Mouse (Mus musculus) cerebellum, adult 11-12 months (tissue): ENCODE measurements around the gene Gm12184.
A peak's percentile ranks its signal among the peaks of the same experiment; 100 is the strongest.
"Not testable (repeated sequence)": the region's sequence is repeated elsewhere in the genome, so short reads cannot be mapped to it uniquely, and the experiment has no call there.

ENCODE experiments used
- DNase-seq: peaks from one replicate; pipeline ENCODE4 v3.0.0; 2022

Gene Gm12184

DNA sequence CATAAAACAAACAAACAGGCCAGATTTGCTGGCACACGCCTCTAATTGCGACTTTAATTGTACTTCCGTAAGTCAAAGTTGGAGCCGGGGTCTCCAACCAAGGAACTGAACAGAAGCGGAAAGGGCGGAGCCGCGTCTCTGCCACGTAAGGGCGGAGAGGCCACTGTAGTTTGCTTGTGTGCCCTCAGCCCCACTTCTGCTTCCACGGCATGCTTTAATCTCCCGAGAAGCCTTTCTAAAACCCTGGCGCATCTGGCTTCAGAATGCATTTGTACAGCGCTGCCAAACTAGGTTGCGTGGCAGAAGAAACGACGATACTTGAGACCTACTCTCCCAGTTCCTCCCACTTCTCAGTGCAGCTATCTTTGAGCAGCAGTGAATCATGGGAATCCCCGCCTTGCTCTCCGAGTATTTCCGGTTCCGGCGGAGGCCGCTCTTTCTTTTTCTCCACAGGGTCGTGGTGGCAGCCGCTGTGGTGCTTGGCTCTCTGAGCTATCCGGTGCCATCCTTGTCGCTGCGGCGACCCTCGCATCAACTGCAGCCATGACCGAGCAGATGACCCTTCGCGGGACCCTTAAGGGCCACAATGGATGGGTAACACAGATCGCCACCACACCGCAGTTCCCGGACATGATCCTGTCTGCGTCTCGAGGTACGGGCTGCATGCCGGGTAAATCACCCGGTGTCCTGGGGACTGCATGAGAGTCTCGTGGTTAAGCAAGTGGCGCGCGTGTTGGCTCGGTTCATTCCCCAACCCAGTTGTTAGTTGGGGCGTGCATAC lies 26.3 kb downstream of the Gm12184 start, which contains the start of gene Rack1:
Gene Rack1 (plus strand): TSS at position 412 of the 781 bp plus-strand sequence.
- DNase-seq: peak; percentile 86

DNA sequence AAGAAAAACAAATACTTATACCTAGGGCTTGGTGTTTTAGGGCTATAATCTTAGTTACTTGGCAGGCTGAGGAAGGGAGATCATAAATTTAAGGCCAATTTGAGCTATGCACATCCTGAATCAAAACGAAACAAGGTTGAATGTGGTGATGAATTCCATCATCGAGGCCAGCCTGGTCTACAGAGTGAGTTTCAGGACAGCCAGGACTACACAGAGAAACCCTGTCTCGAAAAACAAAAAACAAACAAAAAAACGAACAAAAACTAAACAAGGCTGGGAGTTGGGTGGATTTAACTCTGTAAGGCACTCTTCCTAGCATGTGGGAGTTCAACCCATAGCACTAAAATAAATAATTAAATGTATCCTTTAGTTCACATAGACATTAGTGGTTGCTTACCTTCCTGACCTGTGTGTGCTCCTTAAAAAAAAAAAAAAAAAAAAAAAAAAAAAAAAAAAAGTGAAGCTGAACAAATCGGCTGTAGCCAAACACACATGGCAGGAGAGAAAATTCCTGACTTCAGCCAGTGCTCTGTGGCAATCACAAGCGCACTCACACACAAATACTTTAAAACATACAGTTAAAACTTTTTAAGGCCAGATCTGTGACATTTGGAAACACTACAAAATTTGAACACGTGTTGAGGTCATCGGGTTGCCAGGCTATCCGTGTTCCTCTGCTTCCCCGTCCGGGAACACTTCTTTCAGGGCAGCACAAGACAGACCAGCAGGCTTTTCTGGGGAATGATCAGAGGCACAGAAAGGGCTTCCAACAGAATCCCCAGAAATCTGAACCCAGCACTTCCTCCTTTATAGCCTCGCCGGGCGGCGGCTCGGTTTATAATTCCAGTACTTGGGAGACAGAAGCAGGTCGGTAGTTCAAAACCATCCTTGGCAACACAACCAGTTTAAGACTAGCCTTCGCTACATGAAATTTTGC lies 27.2 kb downstream of the Gm12184 start:
- DNase-seq: no peak

DNA sequence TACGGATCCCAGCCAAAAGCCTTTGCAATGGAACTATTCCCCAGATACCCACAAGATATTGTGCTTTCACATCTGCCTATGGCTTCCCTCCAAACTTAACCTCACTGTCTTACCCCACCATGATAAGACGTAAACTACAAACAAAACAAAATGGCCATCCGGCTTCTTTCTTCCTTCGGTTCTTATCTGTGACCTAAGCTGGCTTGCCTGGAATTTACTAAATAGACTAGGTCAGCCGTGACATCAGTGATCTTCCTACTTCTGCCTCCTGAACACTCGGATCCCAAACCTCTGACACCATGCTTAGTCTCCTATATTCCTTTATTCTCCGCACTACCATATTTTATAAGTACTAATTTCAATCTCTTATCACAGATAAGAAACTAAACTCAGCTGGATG lies 28.1 kb downstream of the Gm12184 start:
- no peak for DNase-seq

DNA sequence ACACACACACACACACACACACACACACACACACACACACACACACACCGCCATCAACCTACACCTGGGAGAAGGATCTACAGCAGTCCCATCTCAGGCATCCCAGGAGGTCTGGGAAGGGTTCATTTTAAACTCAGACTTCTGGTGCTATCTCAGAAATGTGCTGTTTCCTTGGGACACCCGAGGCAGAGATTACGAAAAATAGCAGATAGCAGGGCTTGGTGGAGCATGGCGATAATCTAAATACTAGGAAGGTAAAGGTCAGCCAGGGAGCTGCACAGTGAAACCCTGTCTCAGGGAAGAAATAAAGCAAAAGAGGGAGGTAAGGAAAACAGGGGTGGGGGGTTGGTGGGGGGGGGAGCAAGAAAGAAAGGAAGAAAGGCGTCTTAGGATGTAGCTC lies 29.2 kb downstream of the Gm12184 start:
- no peak for DNase-seq

DNA sequence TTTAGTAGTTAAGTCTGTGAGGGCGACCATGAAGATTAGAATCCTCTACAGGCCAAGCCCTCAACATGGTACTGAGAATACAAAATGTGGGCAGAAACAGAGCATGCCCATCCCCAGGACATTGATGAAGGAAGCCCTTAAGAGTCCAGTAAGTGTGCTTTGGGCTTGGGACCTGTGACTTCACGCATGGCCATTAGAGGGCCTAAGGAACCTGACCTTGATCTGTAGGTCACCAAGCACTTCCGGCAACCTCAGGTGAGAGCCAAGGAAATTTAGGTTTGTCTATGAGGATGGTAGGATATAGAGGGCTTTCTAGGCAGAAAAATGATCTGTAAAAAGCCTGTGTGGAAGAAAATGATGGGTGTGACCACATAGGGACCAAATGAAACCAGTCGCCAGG lies 30.2 kb downstream of the Gm12184 start:
- no peak for DNase-seq

DNA sequence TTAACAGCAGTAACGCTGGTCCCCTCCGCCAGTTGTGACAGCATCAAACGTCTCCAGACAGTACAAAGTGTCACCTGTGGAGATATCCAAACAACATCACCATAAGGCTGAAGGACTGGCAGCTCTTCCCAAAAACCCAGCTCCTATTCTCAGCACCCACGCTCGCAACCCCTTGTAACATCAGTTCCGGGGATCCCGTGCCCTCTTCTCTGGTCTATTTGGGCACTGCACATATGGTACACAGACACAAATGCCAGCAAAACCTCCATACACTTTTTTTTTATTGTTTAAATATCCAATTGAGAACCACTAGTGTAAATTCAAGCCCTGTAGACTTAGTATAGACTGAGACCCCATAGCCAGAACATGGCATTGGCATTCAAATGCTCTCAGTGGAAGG lies 31.2 kb downstream of the Gm12184 start:
- no peak for DNase-seq

DNA sequence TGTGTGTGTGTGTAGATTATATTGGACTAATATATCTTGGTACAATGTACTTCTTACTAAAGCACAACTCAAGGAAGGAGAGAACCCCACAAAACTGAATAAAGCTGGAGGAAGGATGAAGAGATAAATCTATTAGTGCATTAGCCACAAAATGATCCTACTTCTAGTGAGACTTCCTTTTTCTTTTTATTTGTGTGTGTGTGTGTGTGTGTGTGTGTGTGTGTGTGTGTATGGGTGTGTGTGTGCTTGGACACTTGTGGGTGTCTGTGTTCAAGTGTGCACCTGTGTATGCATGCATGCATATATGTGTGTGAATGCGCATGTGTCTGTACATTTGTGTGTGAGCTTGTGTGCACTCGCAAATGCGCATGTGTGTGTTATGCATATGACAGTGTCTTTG lies 33.3 kb downstream of the Gm12184 start:
- no peak for DNase-seq

DNA sequence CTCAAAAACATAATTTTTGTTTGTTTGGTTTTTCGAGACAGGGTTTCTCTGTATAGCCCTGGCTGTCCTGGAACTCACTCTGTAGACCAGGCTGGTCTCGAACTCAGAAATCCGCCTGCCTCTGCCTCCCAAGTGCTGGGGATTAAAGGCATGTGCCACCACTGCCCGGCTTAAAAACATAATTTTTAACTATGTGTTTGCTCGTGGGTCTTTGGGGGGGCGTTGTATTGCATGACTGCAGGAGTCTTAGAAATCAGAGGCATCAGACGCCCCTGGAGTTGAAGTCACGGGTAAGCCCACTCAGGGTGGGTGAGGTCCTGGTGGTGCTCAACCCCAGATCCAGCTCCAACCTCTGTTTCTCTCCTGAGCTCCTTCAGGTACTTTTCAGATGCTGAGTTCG lies 34.6 kb downstream of the Gm12184 start:
- not testable (repeated sequence) for DNase-seq

DNA sequence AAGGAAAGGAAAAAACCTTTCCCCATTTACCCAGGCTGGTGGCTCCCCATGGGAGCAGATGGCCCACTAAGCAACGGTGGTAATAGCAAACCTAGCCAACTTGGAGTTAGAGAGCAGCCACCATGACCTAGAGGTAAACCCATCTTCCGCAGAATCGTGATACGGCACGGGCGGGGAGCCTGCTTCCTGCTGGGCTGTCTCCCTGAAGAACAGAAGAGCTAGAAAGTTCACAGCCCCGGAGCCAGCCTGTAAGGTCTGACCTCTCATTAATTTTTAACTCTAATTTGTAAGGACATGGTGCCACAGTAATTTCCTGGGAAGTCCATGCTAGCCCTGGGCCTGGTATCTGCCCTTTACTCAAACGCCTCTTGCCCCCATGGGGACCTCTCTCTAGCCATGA lies 35.5 kb downstream of the Gm12184 start:
- DNase-seq: no peak

DNA sequence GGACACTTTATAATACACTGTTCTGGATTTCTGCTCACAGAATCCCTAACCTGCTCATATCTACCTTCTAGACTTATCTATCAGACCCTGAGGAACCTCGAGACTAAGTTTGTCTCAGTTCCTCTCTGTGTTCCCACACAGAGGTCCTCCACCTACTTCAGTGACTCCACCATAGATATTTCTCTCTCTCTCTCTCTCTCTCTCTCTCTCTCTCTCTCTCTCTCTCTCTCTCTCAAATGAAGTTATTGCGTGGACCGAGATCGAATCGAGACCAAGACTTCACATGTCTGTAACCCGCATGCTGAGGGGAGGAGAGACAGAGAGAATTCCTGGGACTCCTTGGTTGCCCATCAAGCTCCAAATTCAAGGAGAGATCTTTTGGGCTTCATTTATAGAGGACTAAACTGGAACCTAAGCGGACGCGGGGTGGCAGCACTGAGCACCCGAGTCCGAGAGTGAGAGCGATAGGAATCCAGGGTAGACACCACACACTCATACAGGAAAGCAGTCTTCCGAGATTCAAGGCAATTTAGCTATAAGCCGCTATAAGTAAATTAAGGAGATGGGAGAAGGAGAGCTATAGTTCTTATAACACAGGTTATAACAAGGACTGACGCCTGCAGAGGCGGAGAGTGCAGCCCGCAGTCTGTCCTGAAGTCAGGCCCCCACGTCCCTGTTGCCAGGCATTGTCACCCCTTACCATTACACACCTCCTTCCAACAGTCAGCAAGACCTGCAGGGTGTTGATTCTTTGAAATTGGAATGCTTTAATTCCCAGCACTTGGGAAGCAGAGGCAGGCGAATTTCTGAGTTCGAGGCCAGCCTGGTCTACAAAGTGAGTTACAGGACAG lies 36.3 kb downstream of the Gm12184 start:
- DNase-seq: peak; percentile 73

DNA sequence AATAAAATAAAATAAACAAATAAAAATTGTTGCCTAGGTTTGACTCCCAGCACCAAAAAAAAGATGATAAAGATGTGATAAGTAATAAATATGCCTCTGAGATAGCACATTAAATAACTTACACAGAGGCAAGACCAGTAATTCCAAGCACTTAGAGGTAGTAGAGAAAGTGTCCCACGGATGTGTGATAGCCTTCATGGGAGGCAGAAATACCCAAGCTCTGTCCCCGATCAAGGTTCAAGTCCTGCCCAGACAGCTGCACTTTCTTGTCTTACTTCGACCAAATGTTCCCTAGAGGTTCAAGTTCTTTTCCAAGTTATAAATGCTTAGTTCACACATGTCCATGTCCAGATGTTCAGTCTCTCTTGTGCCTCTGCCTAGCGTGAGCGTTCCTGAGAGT lies 37.2 kb downstream of the Gm12184 start:
- DNase-seq: no peak

DNA sequence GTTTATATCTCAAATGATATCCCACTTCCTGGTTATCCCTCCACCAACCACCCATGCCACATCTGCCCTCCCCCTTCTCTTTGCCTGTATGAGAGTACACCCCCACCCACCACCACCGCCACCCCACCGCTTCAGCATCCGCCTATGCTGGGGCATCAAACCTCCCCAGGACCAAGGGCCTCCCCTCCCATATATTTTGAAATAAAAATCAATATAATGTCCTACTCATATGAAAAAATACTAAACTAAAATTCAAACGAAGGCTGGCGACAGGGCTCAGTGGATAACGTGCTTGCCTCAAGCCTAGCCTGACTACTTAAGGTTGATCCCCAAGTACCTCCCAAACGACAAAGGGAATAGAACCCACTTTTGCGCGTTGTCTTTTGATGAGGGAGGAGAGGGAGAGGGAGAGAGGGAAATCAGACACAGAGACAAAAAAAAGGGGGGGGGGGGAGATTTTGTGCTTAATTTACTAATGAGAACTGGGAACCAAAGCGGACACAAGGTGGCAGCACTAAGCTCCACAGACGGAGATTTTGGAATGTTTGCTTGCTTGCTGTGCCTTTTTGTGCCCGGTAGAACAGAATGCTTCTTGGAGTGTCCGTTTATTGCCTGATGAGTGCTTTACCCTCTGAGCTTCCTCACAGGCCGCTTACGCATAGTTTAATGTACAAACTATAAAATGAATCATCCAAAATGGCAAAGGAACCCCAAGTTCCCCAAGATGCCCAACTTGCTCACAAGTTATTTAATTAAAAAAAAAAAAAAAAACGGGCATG lies 38.0 kb downstream of the Gm12184 start:
- DNase-seq: peak; percentile 76

DNA sequence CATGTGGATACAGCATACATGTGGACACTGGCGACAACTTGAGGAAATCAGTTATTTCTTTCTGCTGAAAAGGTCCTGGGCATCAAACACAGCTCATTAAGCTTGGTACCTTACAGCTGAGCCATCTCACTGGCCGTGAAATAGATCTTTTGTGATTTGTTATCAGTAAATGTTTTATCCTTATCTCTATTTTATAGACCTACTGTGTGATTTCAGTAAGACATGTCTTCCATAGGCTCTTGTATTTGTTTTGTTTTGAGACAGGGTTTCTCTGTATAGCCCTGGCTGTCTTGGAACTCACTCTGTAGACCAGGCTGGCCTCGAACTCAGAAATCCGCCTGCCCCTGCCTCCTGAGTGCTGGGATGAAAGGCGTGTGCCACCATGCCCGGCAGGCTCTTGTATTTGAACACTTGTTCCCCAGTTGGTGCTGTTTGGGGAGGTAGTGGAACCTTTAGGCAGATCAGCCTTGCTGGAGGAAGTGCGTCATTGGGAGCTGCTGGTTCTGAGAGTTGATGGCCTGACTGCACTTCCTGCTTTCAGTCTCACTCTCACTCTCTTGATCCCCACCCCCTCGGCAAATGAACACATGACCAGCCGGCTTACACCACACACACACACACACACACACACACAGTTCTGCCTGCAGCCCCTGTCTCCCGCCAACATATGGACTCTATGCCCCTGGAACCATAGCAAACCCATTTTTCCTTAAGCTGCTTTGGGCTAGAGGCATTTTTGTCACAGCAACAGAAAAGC lies 38.8 kb downstream of the Gm12184 start:
- DNase-seq: no peak

DNA sequence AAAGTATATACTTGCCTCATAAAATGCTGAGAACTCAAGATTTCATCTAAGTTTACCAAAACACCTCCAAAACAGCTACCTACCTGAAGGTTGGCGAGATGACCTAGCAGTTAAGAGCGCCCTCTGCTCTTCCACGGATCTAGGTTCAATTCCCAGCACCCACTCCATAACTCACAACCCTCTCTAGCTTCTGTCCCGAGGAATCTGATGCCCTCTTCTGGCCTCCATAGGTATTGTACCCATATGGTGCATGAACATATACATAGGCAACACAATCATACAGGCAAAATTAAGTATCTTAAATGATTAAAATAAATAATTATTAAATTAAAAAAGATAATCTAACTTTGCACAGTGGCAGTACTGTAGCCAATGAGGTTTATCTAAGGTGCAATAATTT lies 44.2 kb downstream of the Gm12184 start:
- no peak for DNase-seq

DNA sequence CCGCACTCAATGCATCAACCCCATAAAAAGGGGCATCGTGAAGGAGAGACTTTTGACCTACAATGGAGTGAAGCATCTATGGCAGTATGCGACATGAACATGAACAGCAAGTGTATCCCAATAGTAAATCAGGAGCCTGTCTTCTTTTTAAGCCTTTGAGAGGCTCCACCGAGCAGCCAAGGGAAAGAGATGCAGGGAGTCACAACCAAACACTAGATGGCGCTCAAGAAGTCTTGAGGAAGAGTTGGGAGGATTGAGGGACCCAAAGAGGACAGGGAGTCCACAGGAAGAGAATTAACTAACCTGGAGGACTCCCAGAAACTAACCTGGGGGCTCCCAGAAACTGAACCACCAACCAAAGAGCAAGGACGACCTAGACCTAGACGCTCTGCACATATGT lies 47.0 kb downstream of the Gm12184 start:
- no peak for DNase-seq

DNA sequence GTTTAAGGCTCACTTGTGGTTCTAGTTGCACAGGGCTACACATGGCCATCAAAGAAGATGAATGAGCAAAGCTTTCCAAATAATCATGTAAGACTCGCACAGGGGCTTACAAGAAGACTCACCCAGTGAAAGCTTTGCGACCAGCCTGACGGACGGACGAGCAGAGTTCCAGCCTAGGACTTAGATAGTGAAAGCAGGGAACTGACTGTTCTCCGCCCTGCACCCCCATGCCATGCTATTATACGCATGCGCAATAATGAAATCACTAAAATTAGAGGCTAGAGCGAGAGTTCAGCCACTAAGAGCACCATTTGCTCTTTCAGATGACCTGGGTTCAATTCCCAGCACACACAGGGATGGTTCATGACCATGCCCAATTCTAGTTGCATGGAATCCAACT lies 49.2 kb downstream of the Gm12184 start:
- DNase-seq: no peak

DNA sequence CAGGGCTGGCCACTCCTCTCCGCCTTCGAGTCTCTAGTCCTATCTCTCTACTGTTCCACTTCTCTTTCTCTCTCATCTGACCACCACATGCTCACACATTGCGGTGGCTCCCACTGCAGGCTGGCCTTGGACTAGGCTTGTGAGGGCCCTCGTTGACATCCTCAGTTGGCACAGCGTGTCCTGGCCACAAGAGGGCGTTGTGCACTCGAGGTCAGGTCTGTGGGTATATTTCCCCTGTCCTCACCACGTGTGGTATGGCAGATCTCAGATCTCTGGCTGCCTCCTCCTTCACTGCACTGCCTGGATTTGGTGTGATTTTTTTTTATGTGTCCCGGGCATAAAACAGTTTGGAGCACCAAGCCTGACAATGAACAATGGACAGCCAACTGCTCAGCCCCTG lies 49.8 kb downstream of the Gm12184 start:
- DNase-seq: no peak

DNA sequence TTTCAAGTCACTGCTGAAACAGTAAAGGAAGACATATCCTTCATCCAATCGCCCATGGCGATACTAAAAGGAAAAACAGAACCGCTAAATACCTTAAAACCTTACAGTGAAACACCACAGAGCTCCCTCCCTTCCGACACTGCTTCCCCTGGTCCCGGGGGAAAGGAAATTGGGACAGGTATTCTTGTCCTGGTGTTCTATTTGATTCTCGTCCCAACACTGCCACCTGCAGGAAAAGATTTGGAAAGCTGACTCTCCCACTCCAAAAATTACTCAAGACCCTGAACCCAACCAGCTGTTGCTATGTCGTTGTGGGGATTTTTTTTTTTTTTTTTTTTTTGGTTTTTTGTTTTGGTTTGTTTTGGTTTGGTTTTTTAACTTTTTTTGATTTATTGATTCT lies 51.0 kb downstream of the Gm12184 start:
- no peak for DNase-seq
